ENCODE assay signal across 18 mouse cellular contexts in the genomic region with DNA sequence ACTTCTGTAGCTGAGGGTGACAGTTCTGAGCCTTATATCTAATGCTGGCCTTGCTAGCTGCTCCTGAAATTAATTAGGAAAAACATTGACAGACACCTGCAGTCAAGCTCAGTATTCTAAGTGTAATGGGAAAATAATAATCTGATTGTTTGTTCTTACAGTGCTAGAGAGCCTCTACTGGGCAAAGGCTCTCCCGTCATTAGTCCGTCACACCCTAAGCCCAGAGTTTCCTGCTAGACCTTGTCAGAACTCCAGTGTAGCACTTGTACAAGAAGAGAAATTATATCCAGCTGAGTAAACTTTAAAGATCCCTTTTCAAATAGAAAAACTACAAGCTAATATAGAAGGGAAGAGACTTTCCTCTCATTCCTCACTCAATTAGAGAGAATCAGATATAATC. TPM values are rescaled to one million over a fixed set of nuclear protein-coding genes. Genes with fewer than 3 reads are reported as not detected.
DNase-seq lines count a peak whose midpoint lies in the region; ATAC-seq and TF ChIP-seq lines count a peak whose summit lies in the region.
"Had no signal": no experiment of that assay in that cellular context is flagged by ENCODE, and none has a peak within 500 bp of the region (broad histone marks: within the 10 kb centered on the region; RNA-seq: fewer than 3 reads in every experiment).

No protein-coding gene starts in this region.

- DNase-seq in forebrain, embryonic 14.5 days (ENCODE audit: low spot score) = peak; percentile 29
- DNase-seq in forebrain, embryonic 10.5 days (ENCODE audit: extremely low spot score, low spot score) = no peak
- DNase-seq in limb, embryonic 10.5 days (ENCODE audit: low spot score) = no peak
- peak; percentile 47 for DNase-seq in lung, postnatal 36 days
- DNase-seq in lung, postnatal 14 days = no peak
- DNase-seq in cerebellum, adult 2 months = no peak
- no peak for DNase-seq in right cerebral cortex, postnatal 10 days (ENCODE audit: low spot score in 2 of 2)
- DNase-seq: cerebellum, postnatal 10 days; heart, postnatal 10 days; right cerebral cortex, postnatal 25 days; thymus, postnatal 4 days had no signal

- 7% methylated on average over 2 of the region's 2 CpGs for WGBS in forebrain, embryonic 14.5 days
- 31% methylated on average over 2 of the region's 2 CpGs for WGBS in forebrain, embryonic 10.5 days
- 48% methylated on average over 2 of the region's 2 CpGs for WGBS in limb, embryonic 15.5 days
- WGBS in limb, embryonic 10.5 days = 91% methylated on average over 2 of the region's 2 CpGs
- 61% methylated on average over 2 of the region's 2 CpGs for WGBS in cerebellum, adult 2 months

- H3K27ac ChIP-seq in forebrain, embryonic 14.5 days (ENCODE audit: low read depth, low read length) = no peak overlapping the region
- no peak overlapping the region for H3K27ac ChIP-seq in forebrain, embryonic 10.5 days
- peak overlapping the region; percentile 7; the same call in 1 of the 2 replicates for H3K27ac ChIP-seq in limb, embryonic 15.5 days
- no peak overlapping the region for H3K27ac ChIP-seq in limb, embryonic 10.5 days
- H3K27ac ChIP-seq in cerebellum, adult 2 months (ENCODE audit: insufficient read depth, low read length) = no peak overlapping the region
- H3K27ac ChIP-seq: heart, embryonic 10.5 days; hindbrain, embryonic 12.5 days; midbrain, embryonic 10.5 days; neural tube, embryonic 12.5 days had no signal

- TF ChIP-seq CTCF in cerebellum, adult 2 months (IDR thresholded peaks at IDR 0.05; ENCODE audit: borderline replicate concordance, insufficient read depth, low read depth, low read length) = no peak

- H3K4me1 ChIP-seq in forebrain, embryonic 14.5 days (ENCODE audit: control insufficient read depth, insufficient read depth, low read length) = peaks cover 5% of the 10 kb centered on the region; the same call in 1 of the 2 replicates
- peaks cover 29% of the 10 kb centered on the region for H3K4me1 ChIP-seq in forebrain, embryonic 10.5 days
- H3K4me1 ChIP-seq in limb, embryonic 15.5 days = peaks cover 16% of the 10 kb centered on the region
- H3K4me1 ChIP-seq in limb, embryonic 10.5 days = peaks cover 4% of the 10 kb centered on the region; the same call in 1 of the 2 replicates
- no peaks in the 10 kb centered on the region; the same call in 1 of the 2 replicates for H3K4me1 ChIP-seq in cerebellum, adult 2 months (ENCODE audit: control insufficient read depth, insufficient read depth, low read length)
- H3K4me1 ChIP-seq: hindbrain, embryonic 12.5 days; neural tube, embryonic 12.5 days had no signal

- H3K9me3 ChIP-seq in forebrain, embryonic 14.5 days (replicated peaks; ENCODE audit: control insufficient read depth, low read length) = no peaks in the 10 kb centered on the region
- no peaks in the 10 kb centered on the region for H3K9me3 ChIP-seq in forebrain, embryonic 10.5 days
- no peaks in the 10 kb centered on the region for H3K9me3 ChIP-seq in limb, embryonic 15.5 days
- no peaks in the 10 kb centered on the region for H3K9me3 ChIP-seq in limb, embryonic 10.5 days (replicated peaks)
- H3K9me3 ChIP-seq: heart, embryonic 10.5 days; hindbrain, embryonic 12.5 days; midbrain, embryonic 10.5 days; neural tube, embryonic 12.5 days had no signal

- peaks cover 14% of the 10 kb centered on the region for H3K36me3 ChIP-seq in forebrain, embryonic 14.5 days (ENCODE audit: control insufficient read depth, insufficient read depth, low read length)
- H3K36me3 ChIP-seq in forebrain, embryonic 10.5 days (replicated peaks) = peaks cover 29% of the 10 kb centered on the region
- peaks cover 19% of the 10 kb centered on the region for H3K36me3 ChIP-seq in limb, embryonic 15.5 days
- H3K36me3 ChIP-seq in limb, embryonic 10.5 days = peaks cover 30% of the 10 kb centered on the region

- no peak overlapping the region for H3K4me3 ChIP-seq in forebrain, embryonic 14.5 days (ENCODE audit: low read depth, low read length)
- no peak overlapping the region for H3K4me3 ChIP-seq in forebrain, embryonic 10.5 days
- H3K4me3 ChIP-seq in limb, embryonic 15.5 days = no peak overlapping the region
- H3K4me3 ChIP-seq in limb, embryonic 10.5 days = no peak overlapping the region
- no peak overlapping the region for H3K4me3 ChIP-seq in cerebellum, adult 2 months (replicated peaks; ENCODE audit: insufficient read depth, low read depth, low read length)
- H3K4me3 ChIP-seq: heart, embryonic 10.5 days; hindbrain, embryonic 12.5 days; midbrain, embryonic 10.5 days; neural tube, embryonic 12.5 days had no signal

- TF ChIP-seq POLR2A in cerebellum, adult 2 months (IDR thresholded peaks at IDR 0.05; ENCODE audit: borderline replicate concordance, insufficient read depth, low read length) = no peak

- ATAC-seq in forebrain, embryonic 14.5 days = no peak
- no peak for ATAC-seq in limb, embryonic 15.5 days (ENCODE audit: insufficient number of reproducible peaks, low FRiP score, low TSS enrichment, low read depth)
- ATAC-seq: forebrain, embryonic 16.5 days; inflammation-experienced regulatory T-cells, adult 6 months had no signal

- no peak overlapping the region for H3K4me2 ChIP-seq in forebrain, embryonic 14.5 days (ENCODE audit: low read length)
- no peak overlapping the region for H3K4me2 ChIP-seq in limb, embryonic 15.5 days
- H3K4me2 ChIP-seq: hindbrain, embryonic 12.5 days; neural tube, embryonic 12.5 days had no signal

- no peak overlapping the region for H3K9ac ChIP-seq in forebrain, embryonic 14.5 days (ENCODE audit: low read length)
- no peak overlapping the region for H3K9ac ChIP-seq in limb, embryonic 15.5 days
- H3K9ac ChIP-seq: hindbrain, embryonic 12.5 days; neural tube, embryonic 12.5 days had no signal

- H3K27me3 ChIP-seq in forebrain, embryonic 14.5 days (replicated peaks; ENCODE audit: control insufficient read depth, insufficient read depth, low read length) = no peaks in the 10 kb centered on the region
- H3K27me3 ChIP-seq in forebrain, embryonic 10.5 days (ENCODE audit: poor library complexity, severe bottlenecking) = no peaks in the 10 kb centered on the region
- H3K27me3 ChIP-seq in limb, embryonic 15.5 days = no peaks in the 10 kb centered on the region
- no peaks in the 10 kb centered on the region for H3K27me3 ChIP-seq in limb, embryonic 10.5 days (ENCODE audit: low read depth, poor library complexity, severe bottlenecking)
- H3K27me3 ChIP-seq in cerebellum, adult 2 months (ENCODE audit: control insufficient read depth, insufficient read depth, low read length) = no peaks in the 10 kb centered on the region
- H3K27me3 ChIP-seq: hindbrain, embryonic 12.5 days; neural tube, embryonic 12.5 days had no signal

RNA-seq across cellular contexts. Expression of a gene that starts 21.1 kb away (rescaled TPM):
- polyA plus RNA-seq in forebrain, embryonic 14.5 days (2014; fragmentation: Nextera tagmentation; extraction: Ambion mirVana) = 242 and 277 TPM in 2 replicates
- polyA plus RNA-seq in forebrain, embryonic 10.5 days (2016; fragmentation: Nextera tagmentation; extraction: Ambion mirVana) = 260 and 270 TPM in 2 replicates
- 331 and 359 TPM in 2 replicates for polyA plus RNA-seq in limb, embryonic 15.5 days (2015; fragmentation: Nextera tagmentation; extraction: Ambion mirVana)
- 236 and 240 TPM in 2 replicates for polyA plus RNA-seq in limb, embryonic 10.5 days (2016; fragmentation: Nextera tagmentation; extraction: Ambion mirVana)
- 372 and 388 TPM in 2 replicates for polyA plus RNA-seq in cerebellum, adult 2 months (2012; rRNA removed)

RNA-seq across cellular contexts. Expression of a gene that starts 44.5 kb away (rescaled TPM):
- polyA plus RNA-seq in forebrain, embryonic 14.5 days (2014; fragmentation: Nextera tagmentation; extraction: Ambion mirVana) = 5.1 and 6.5 TPM in 2 replicates
- polyA plus RNA-seq in forebrain, embryonic 10.5 days (2016; fragmentation: Nextera tagmentation; extraction: Ambion mirVana) = 3.6 TPM in 2 replicates
- polyA plus RNA-seq in limb, embryonic 15.5 days (2015; fragmentation: Nextera tagmentation; extraction: Ambion mirVana) = 5.9 and 6.5 TPM in 2 replicates
- polyA plus RNA-seq in limb, embryonic 10.5 days (2016; fragmentation: Nextera tagmentation; extraction: Ambion mirVana) = 4.0 and 4.6 TPM in 2 replicates
- 14.9 and 15.2 TPM in 2 replicates for polyA plus RNA-seq in cerebellum, adult 2 months (2012; rRNA removed)

Comparison
In these comparisons a context has a peak if more than half of its experiments do, and no peak if none do; other contexts are left out.
1. DNase-seq: peak in forebrain, embryonic 14.5 days (single experiment) and lung, postnatal 36 days (single experiment); none in forebrain, embryonic 10.5 days (single experiment), limb, embryonic 10.5 days (single experiment), lung, postnatal 14 days (single experiment), cerebellum, adult 2 months (0 of 2) and right cerebral cortex, postnatal 10 days (0 of 2).